Mouse (Mus musculus): Measurements from ENCODE around the gene Pcbp4. TPM values are rescaled to one million over a fixed set of nuclear protein-coding genes. Genes with fewer than 3 reads are reported as not detected.

Pcbp4 gene
- polyA plus RNA-seq (2015; fragmentation: Nextera tagmentation; extraction: Ambion mirVana) = 242 and 262 TPM in 2 replicates

DNA sequence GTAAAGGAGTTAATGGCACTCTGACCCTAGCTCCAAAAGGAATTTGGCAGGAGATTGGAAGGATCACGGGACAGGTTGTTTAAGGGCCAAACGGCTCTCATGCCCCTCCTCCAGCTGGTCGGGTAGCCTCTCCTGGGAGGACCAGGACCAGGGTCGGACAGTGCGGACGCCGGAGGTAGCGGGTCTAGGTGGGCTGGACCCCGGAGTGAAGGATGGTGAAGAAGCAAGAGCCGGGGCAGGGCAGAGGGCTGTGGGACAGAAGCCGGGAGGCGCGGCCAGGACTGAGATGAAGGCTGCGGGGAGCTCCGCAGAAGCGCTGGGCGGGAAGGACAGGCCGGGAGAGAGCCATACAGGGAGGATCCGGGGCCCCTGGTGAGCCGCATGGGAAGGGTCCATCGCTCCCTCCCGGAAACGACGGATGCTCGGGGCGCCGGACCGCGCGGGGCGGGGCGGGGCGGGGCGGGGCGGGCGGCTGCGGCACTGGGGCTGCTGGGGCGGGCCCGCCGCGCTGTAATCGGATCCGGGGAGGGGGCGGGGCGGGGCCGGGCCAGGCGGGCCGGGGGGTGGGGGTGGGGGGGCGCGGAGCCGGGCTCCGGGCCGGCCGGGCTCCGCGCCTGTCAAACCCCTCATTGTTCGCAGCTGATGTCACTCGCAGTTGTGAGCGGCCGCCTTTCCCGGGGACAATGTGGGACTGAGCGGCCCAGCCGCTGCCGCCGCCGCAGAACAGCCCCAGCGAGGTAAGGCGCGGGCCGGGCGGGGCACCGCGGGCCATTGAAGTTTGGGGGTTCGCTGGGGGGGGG lies at the start of gene Pcbp4:
Gene Pcbp4, plus strand, starts transcription at position 21 of the 800 bp plus-strand sequence.
- Histone ChIP-seq H3K9ac (ENCODE audit: low read depth, low read length) (peak within 1 kb of the TSS; percentile 72), H3K9me3 (replicated peaks; ENCODE audit: control insufficient read depth, low read length, poor library complexity, severe bottlenecking) (no peaks in the 10 kb centered on the region), H3K36me3 (ENCODE audit: control insufficient read depth, insufficient read depth, low read length) (no peaks in the 10 kb centered on the region), H3K4me1 (ENCODE audit: control insufficient read depth, insufficient read depth, low read length) (peaks cover 53% of the 10 kb centered on the region), H3K4me3 (ENCODE audit: low read depth, low read length) (peak within 1 kb of the TSS; percentile 63), H3K4me2 (ENCODE audit: low read length) (peak within 1 kb of the TSS; percentile 98), H3K27ac (ENCODE audit: low read length) (peak within 1 kb of the TSS; percentile 92), H3K27me3 (ENCODE audit: control insufficient read depth, insufficient read depth, low read depth, low read length) (no peaks in the 10 kb centered on the region)
- WGBS = under 1% methylated on average over 36 of the region's 74 CpGs
- ATAC-seq = peak; percentile 50

DNA sequence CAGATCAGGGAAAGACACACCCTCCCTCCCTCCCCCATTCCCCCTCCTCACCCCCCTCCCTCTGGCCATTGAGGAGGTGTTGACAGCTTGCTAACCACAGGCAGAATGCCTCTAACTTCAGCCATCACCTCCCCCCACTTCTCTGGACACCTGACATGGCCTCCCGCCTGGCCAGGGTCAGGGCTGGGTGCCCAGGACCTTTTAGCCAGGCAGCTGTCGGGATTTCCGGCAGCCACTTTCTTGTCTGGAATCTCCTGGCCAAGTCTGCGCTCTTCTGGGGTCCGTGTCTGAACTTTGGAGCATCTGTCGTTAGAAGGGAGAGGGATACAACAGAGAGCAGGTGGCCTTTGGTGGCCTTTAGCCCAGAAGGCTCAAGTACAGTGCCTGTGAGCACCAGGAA lies 47.8 kb upstream of the Pcbp4 start:
- H3K9ac ChIP-seq (ENCODE audit: low read depth, low read length) = no peak overlapping the region
- 46% methylated on average over 6 of the region's 6 CpGs for WGBS
- no peaks in the 10 kb centered on the region for H3K36me3 ChIP-seq (ENCODE audit: control insufficient read depth, insufficient read depth, low read length)
- no peak overlapping the region for H3K4me2 ChIP-seq (ENCODE audit: low read length)
- no peak overlapping the region for H3K4me3 ChIP-seq (ENCODE audit: low read depth, low read length)
- no peaks in the 10 kb centered on the region for H3K27me3 ChIP-seq (ENCODE audit: control insufficient read depth, insufficient read depth, low read depth, low read length)
- no peak overlapping the region for H3K27ac ChIP-seq (ENCODE audit: low read length)
- H3K4me1 ChIP-seq (ENCODE audit: control insufficient read depth, insufficient read depth, low read length) = no peaks in the 10 kb centered on the region
- ATAC-seq = no peak
- H3K9me3 ChIP-seq (replicated peaks; ENCODE audit: control insufficient read depth, low read length, poor library complexity, severe bottlenecking) = no peaks in the 10 kb centered on the region

DNA sequence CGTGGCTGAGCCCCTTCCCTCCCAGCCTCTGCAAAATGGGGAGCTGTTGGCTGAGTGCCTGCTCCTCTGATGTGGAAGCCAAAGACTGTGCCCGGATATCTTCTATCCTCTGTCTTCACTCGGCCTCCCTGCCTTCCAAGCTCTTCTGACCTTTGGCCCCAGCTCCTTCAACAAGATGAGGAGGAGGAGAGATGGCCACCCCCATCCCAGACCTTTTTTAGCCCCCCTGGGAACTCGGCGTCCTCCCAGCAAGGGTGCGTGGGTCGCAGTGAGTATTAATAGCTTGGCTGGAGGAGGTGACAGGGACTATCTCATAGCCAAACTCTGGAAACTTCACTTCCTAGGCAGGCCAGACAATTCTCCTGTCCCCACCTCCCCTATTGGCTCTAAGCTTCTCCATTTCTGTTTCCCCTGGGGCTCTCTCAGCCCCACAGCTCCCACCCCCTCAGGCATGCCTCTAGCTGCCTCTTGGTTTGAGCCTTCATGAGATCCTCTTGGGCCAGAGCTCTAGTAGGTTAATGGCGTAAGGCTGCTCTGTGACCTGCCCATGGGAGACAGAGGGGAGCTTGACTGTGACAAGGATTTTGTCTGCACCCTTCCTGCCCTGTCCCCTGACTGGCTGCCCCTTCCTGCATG lies 46.5 kb upstream of the Pcbp4 start:
- Histone ChIP-seq H3K27me3 (ENCODE audit: control insufficient read depth, insufficient read depth, low read depth, low read length) (no peaks in the 10 kb centered on the region), H3K9ac (ENCODE audit: low read depth, low read length) (no peak overlapping the region), H3K36me3 (ENCODE audit: control insufficient read depth, insufficient read depth, low read length) (no peaks in the 10 kb centered on the region), H3K4me1 (ENCODE audit: control insufficient read depth, insufficient read depth, low read length) (no peaks in the 10 kb centered on the region), H3K4me3 (ENCODE audit: low read depth, low read length) (no peak overlapping the region), H3K27ac (ENCODE audit: low read length) (no peak overlapping the region), H3K9me3 (replicated peaks; ENCODE audit: control insufficient read depth, low read length, poor library complexity, severe bottlenecking) (no peaks in the 10 kb centered on the region), H3K4me2 (ENCODE audit: low read length) (no peak overlapping the region)
- ATAC-seq = no peak
- WGBS = 50% methylated on average over 8 of the region's 8 CpGs

DNA sequence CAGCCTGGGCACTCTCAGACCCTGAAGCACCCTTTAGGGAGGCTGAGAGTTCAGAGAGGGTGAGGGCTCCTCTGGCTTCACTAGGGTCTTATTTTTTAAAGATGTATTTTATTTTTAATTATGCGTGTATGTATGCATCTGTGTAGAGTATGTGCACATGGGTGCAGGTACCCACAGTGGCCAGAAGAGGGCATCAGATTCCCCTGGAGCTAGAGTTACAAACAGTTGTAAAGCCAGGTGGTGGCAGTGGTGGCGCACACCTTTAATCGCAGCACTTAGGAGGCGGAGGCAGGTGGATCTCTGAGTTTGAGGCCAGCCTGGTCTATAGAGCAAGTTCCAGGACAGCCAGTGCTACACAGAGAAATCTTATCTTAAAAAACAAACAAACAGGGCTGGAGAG lies 44.0 kb upstream of the Pcbp4 start:
- WGBS = 96% methylated on average over 4 of the region's 4 CpGs
- no peaks in the 10 kb centered on the region for H3K36me3 ChIP-seq (ENCODE audit: control insufficient read depth, insufficient read depth, low read length)

DNA sequence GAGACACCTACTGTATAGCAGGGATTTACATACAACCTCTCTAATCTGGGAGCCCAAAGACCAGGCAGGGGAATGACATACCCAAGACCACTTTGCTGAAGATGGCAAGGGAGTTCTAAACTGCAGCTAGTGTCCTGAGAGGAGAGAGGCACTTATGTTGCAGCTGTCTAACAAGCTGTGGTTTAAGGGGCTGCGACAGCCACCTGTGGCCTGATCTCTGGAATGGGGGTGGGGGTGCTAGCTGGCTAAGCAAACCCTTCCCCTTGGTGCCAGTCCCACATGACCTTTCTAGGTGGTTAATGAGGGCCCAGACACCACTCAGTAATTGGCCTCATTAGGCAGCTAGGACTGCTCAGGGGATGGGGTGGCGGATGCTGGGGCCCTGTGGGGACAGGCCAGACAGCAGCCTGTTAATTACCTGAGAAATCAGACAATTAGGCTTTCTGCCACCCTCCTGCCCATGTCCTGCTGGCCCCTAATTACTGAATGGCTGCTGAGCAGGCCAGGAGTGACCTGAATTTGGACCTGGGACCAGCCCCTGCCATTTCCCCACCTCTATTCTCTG lies 42.9 kb upstream of the Pcbp4 start:
- no peak overlapping the region for H3K27ac ChIP-seq (ENCODE audit: low read length)
- no peaks in the 10 kb centered on the region for H3K4me1 ChIP-seq (ENCODE audit: control insufficient read depth, insufficient read depth, low read length)
- H3K36me3 ChIP-seq (ENCODE audit: control insufficient read depth, insufficient read depth, low read length) = no peaks in the 10 kb centered on the region
- no peak overlapping the region for H3K9ac ChIP-seq (ENCODE audit: low read depth, low read length)
- H3K27me3 ChIP-seq (ENCODE audit: control insufficient read depth, insufficient read depth, low read depth, low read length) = no peaks in the 10 kb centered on the region
- WGBS = 59% methylated on average over 2 of the region's 2 CpGs
- no peaks in the 10 kb centered on the region for H3K9me3 ChIP-seq (replicated peaks; ENCODE audit: control insufficient read depth, low read length, poor library complexity, severe bottlenecking)
- ATAC-seq = no peak
- no peak overlapping the region for H3K4me2 ChIP-seq (ENCODE audit: low read length)
- no peak overlapping the region for H3K4me3 ChIP-seq (ENCODE audit: low read depth, low read length)

More for the DNA sequence above, 44.0 kb upstream of the Pcbp4 start:
- H3K4me1 ChIP-seq (ENCODE audit: control insufficient read depth, insufficient read depth, low read length) = no peaks in the 10 kb centered on the region
- H3K4me3 ChIP-seq (ENCODE audit: low read depth, low read length) = no peak overlapping the region
- H3K27me3 ChIP-seq (ENCODE audit: control insufficient read depth, insufficient read depth, low read depth, low read length) = no peaks in the 10 kb centered on the region
- H3K4me2 ChIP-seq (ENCODE audit: low read length) = no peak overlapping the region
- H3K27ac ChIP-seq (ENCODE audit: low read length) = no peak overlapping the region
- no peak for ATAC-seq
- H3K9me3 ChIP-seq (replicated peaks; ENCODE audit: control insufficient read depth, low read length, poor library complexity, severe bottlenecking) = no peaks in the 10 kb centered on the region
- H3K9ac ChIP-seq (ENCODE audit: low read depth, low read length) = no peak overlapping the region

DNA sequence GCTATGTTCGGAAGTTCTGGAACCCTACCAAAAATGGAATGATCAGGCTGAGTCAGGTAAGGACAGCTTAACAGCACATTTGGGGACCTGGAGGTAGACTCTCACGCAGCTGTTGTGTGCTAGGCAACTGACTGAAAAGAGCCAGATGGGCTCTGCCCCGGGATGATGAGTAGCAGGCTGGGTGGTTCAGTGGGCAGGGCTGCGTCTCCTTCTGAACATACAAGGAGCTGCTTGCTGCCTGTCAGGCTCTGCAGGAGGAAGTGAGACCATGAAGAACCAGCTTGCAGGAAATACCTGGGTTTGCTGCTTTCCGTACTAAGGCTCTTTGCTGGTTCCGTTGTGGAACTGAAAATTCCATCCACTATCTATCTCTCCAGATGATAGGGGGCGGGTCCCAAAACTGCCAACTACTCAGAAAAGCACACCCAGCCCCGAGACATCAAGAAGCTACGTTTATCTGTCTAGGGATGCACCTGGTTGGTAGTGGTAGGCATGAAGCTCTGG lies 41.9 kb upstream of the Pcbp4 start:
- no peak for ATAC-seq
- Histone ChIP-seq H3K4me3 (ENCODE audit: low read depth, low read length) (no peak overlapping the region), H3K36me3 (ENCODE audit: control insufficient read depth, insufficient read depth, low read length) (no peaks in the 10 kb centered on the region), H3K27ac (ENCODE audit: low read length) (no peak overlapping the region), H3K27me3 (ENCODE audit: control insufficient read depth, insufficient read depth, low read depth, low read length) (no peaks in the 10 kb centered on the region), H3K9me3 (replicated peaks; ENCODE audit: control insufficient read depth, low read length, poor library complexity, severe bottlenecking) (no peaks in the 10 kb centered on the region), H3K4me1 (ENCODE audit: control insufficient read depth, insufficient read depth, low read length) (no peaks in the 10 kb centered on the region), H3K9ac (ENCODE audit: low read depth, low read length) (no peak overlapping the region), H3K4me2 (ENCODE audit: low read length) (no peak overlapping the region)
- WGBS = 85% methylated on average over 9 of the region's 9 CpGs

DNA sequence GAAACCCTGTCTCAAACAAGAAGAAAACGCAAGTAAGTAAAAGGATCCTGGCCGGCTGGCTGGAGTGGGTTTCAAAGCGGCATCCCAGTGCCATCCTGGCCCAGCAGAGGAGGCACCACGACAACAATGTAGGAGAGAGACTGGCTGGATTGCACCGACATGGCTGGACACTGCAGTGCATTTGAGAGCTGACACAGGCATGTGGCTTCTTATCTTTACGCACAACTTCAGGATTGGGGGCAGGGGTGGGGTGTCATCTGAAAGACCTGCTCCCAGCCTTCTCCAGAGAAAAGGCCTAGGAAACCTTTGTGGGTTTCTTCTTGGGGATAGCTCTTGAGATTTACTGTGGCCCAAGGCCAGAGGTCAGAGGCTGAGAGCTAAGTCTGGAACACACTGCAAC lies 41.4 kb upstream of the Pcbp4 start:
- Histone ChIP-seq H3K4me2 (ENCODE audit: low read length) (no peak overlapping the region), H3K4me3 (ENCODE audit: low read depth, low read length) (no peak overlapping the region), H3K9me3 (replicated peaks; ENCODE audit: control insufficient read depth, low read length, poor library complexity, severe bottlenecking) (no peaks in the 10 kb centered on the region), H3K27me3 (ENCODE audit: control insufficient read depth, insufficient read depth, low read depth, low read length) (no peaks in the 10 kb centered on the region), H3K4me1 (ENCODE audit: control insufficient read depth, insufficient read depth, low read length) (no peaks in the 10 kb centered on the region), H3K9ac (ENCODE audit: low read depth, low read length) (no peak overlapping the region), H3K36me3 (ENCODE audit: control insufficient read depth, insufficient read depth, low read length) (no peaks in the 10 kb centered on the region), H3K27ac (ENCODE audit: low read length) (no peak overlapping the region)
- no peak for ATAC-seq
- 82% methylated on average over 6 of the region's 6 CpGs for WGBS

DNA sequence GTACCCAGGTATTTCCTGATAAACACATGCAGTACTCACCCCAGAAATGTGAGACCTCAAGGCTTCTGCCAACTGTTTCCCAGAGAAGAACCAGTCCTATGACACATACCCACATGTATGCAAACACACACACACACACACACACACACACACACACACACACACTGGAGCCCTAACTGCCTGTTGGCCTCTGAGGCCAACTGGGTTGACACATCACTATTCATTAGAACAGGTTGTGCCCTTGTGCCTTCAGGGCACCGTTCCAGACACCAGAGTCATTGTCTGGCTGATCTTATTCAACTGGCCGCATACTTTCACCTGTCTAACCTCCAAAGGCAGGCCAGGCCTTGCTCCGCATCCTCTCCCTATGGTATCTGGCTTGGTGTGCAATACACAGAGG lies 40.9 kb upstream of the Pcbp4 start:
- WGBS = 82% methylated on average over 3 of the region's 3 CpGs
- H3K4me1 ChIP-seq (ENCODE audit: control insufficient read depth, insufficient read depth, low read length) = no peaks in the 10 kb centered on the region; the same call in 1 of the 2 replicates
- H3K27ac ChIP-seq (ENCODE audit: low read length) = no peak overlapping the region
- no peaks in the 10 kb centered on the region for H3K36me3 ChIP-seq (ENCODE audit: control insufficient read depth, insufficient read depth, low read length)
- no peak for ATAC-seq
- H3K9ac ChIP-seq (ENCODE audit: low read depth, low read length) = no peak overlapping the region
- no peak overlapping the region for H3K4me2 ChIP-seq (ENCODE audit: low read length)
- H3K4me3 ChIP-seq (ENCODE audit: low read depth, low read length) = no peak overlapping the region
- no peaks in the 10 kb centered on the region for H3K9me3 ChIP-seq (replicated peaks; ENCODE audit: control insufficient read depth, low read length, poor library complexity, severe bottlenecking)
- no peaks in the 10 kb centered on the region for H3K27me3 ChIP-seq (ENCODE audit: control insufficient read depth, insufficient read depth, low read depth, low read length)

DNA sequence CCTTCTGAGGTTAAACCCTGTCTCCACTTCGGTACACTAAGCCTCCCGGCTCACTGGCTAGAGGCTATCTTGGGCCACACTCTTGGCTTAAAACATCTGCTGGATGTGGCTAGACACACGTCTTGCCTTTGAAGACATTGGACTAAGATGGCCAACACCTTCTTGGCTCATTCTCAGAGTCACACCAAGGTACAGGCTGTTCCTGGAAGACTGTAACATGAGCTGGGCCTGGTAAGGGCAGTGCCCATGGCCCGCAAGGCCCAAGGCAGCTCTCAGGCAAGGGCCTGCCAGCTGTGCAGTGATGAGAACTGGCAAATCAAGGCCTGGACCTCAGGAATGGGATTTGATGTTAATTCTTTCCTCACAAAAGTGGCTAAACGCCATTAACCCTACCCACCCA lies 39.5 kb upstream of the Pcbp4 start:
- WGBS = 84% methylated on average over 5 of the region's 5 CpGs
- ATAC-seq = no peak
- no peak overlapping the region for H3K27ac ChIP-seq (ENCODE audit: low read length)

More for the DNA sequence above, 39.5 kb upstream of the Pcbp4 start:
- peaks cover 11% of the 10 kb centered on the region for H3K4me1 ChIP-seq (ENCODE audit: control insufficient read depth, insufficient read depth, low read length)
- no peak overlapping the region for H3K4me2 ChIP-seq (ENCODE audit: low read length)
- H3K9ac ChIP-seq (ENCODE audit: low read depth, low read length) = no peak overlapping the region
- H3K27me3 ChIP-seq (ENCODE audit: control insufficient read depth, insufficient read depth, low read depth, low read length) = no peaks in the 10 kb centered on the region
- no peaks in the 10 kb centered on the region for H3K36me3 ChIP-seq (ENCODE audit: control insufficient read depth, insufficient read depth, low read length)
- no peaks in the 10 kb centered on the region for H3K9me3 ChIP-seq (replicated peaks; ENCODE audit: control insufficient read depth, low read length, poor library complexity, severe bottlenecking)
- no peak overlapping the region for H3K4me3 ChIP-seq (ENCODE audit: low read depth, low read length)

Measured in midbrain, embryonic 16.5 days (tissue).